Mouse (Mus musculus) ES-CJ7 (cell line): ENCODE results near the gene Kcnip2.

Experiments used
- DNase-seq: peaks from one replicate; pipeline ENCODE4 v3.0.0; 2011; ENCODE audit warnings: low read depth, low spot score

The Kcnip2 gene

GRCm38 (mm10) chr19:45815831-45816405, at the start of gene Kcnip2:
TSS of gene Kcnip2 (minus strand) at chr19:45816061.
- no peak for DNase-seq

- DNase-seq = no peak
Measured at GRCm38 (mm10) chr19:45855284-45855920, 39.5 kb upstream of the Kcnip2 start.

- DNase-seq = no peak
Measured at GRCm38 (mm10) chr19:45854521-45854920, 38.7 kb upstream of the Kcnip2 start.

- DNase-seq = no peak
Measured at GRCm38 (mm10) chr19:45847733-45848093, 31.9 kb upstream of the Kcnip2 start.

GRCm38 (mm10) chr19:45847016-45847732, 31.3 kb upstream of the Kcnip2 start:
- DNase-seq = peak; percentile 19

GRCm38 (mm10) chr19:45844209-45844608, 28.3 kb upstream of the Kcnip2 start:
- DNase-seq = no peak

GRCm38 (mm10) chr19:45843424-45843823, 27.6 kb upstream of the Kcnip2 start:
- DNase-seq = no peak

- no peak for DNase-seq
Measured at GRCm38 (mm10) chr19:45837050-45837994, 21.5 kb upstream of the Kcnip2 start.

GRCm38 (mm10) chr19:45835490-45835889, 19.6 kb upstream of the Kcnip2 start:
- DNase-seq = no peak

- DNase-seq = no peak
Measured at GRCm38 (mm10) chr19:45833665-45834064, 17.8 kb upstream of the Kcnip2 start.

- no peak for DNase-seq
Measured at GRCm38 (mm10) chr19:45830679-45831078, 14.8 kb upstream of the Kcnip2 start.

GRCm38 (mm10) chr19:45827736-45828135, 11.9 kb upstream of the Kcnip2 start:
- DNase-seq = no peak

- DNase-seq = no peak
Measured at GRCm38 (mm10) chr19:45827125-45827524, 11.3 kb upstream of the Kcnip2 start.

- DNase-seq = no peak
Measured at GRCm38 (mm10) chr19:45826146-45826545, 10.3 kb upstream of the Kcnip2 start.

- no peak for DNase-seq
Measured at GRCm38 (mm10) chr19:45821832-45822231, 6.0 kb upstream of the Kcnip2 start.

GRCm38 (mm10) chr19:45817816-45818490, 2.1 kb upstream of the Kcnip2 start:
- DNase-seq = peak; percentile 31

- DNase-seq = no peak
Measured at GRCm38 (mm10) chr19:45816727-45817126, 866 bp upstream of the Kcnip2 start.

- DNase-seq = no peak
Measured at GRCm38 (mm10) chr19:45815170-45815569, 691 bp downstream of the Kcnip2 start.

- peak; percentile 89 for DNase-seq
Measured at GRCm38 (mm10) chr19:45813801-45814200, 2.1 kb downstream of the Kcnip2 start.

GRCm38 (mm10) chr19:45813263-45813662, 2.6 kb downstream of the Kcnip2 start:
- peak; percentile 80 for DNase-seq

- DNase-seq = no peak
Measured at GRCm38 (mm10) chr19:45812673-45813252, 3.1 kb downstream of the Kcnip2 start.
